24 mouse cellular contexts compared by ENCODE assay signal in the genomic region with DNA sequence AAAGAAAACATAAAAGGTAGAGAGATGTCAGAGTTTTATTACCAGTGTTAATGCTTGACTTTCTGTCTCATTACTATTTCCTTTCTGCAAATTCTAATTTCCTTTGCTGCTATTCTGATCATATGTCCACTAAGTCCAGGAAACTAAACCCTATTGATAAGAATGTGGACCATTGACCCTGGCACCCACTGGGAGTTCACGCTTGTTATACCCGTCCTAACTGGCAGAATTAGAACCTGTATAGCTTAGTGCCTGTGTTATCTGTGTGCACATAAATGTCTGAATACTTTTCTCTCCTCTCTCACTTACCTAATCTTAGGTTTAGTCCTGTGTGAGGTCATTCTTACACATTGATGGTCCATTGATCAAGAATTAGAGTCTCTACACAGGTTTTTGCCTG.
DNase-seq lines count a peak whose midpoint lies in the region; ATAC-seq and TF ChIP-seq lines count a peak whose summit lies in the region.
"Had no signal": no experiment of that assay in that cellular context is flagged by ENCODE, and none has a peak within 500 bp of the region (broad histone marks: within the 10 kb centered on the region; RNA-seq: fewer than 3 reads in every experiment).

No protein-coding gene starts in this region.

- H3K4me1 ChIP-seq in kidney, embryonic 14.5 days (ENCODE audit: control insufficient read depth, insufficient read depth, low read length), result no peaks in the 10 kb centered on the region
- no peaks in the 10 kb centered on the region for H3K4me1 ChIP-seq in kidney, embryonic 16.5 days (ENCODE audit: insufficient read depth, low read length)
- H3K4me1 ChIP-seq in kidney, adult 2 months (ENCODE audit: control insufficient read depth, insufficient read depth, low read length), result no peaks in the 10 kb centered on the region
- no peaks in the 10 kb centered on the region for H3K4me1 ChIP-seq in intestine, postnatal 0 days (replicated peaks; ENCODE audit: control insufficient read depth, insufficient read depth, low read length)
- H3K4me1 ChIP-seq: embryonic facial prominence, embryonic 10.5 days; embryonic facial prominence, embryonic 12.5 days; forebrain, embryonic 13.5 days; forebrain, embryonic 15.5 days had no signal

- no peak for TF ChIP-seq CTCF in kidney, adult 2 months (conservative IDR thresholded peaks at IDR 0.05; ENCODE audit: insufficient read depth, insufficient read length, low read depth, low read length)
- no peak for TF ChIP-seq CTCF in intestine, postnatal 0 days (IDR thresholded peaks at IDR 0.05; ENCODE audit: low read depth)

- H3K4me2 ChIP-seq in kidney, embryonic 14.5 days (replicated peaks; ENCODE audit: low read depth, low read length), result no peak overlapping the region
- H3K4me2 ChIP-seq in kidney, embryonic 16.5 days (replicated peaks; ENCODE audit: low read depth, low read length), result no peak overlapping the region
- H3K4me2 ChIP-seq in intestine, postnatal 0 days (replicated peaks; ENCODE audit: low read depth), result no peak overlapping the region
- H3K4me2 ChIP-seq: embryonic facial prominence, embryonic 12.5 days; forebrain, embryonic 13.5 days; forebrain, embryonic 15.5 days had no signal

- H3K4me3 ChIP-seq in kidney, embryonic 14.5 days (ENCODE audit: low read length), result no peak overlapping the region
- no peak overlapping the region for H3K4me3 ChIP-seq in kidney, embryonic 16.5 days (ENCODE audit: low read length)
- no peak overlapping the region for H3K4me3 ChIP-seq in kidney, adult 2 months (ENCODE audit: insufficient read depth, low read depth, low read length)
- H3K4me3 ChIP-seq in intestine, postnatal 0 days (ENCODE audit: low read depth, low read length), result no peak overlapping the region
- H3K4me3 ChIP-seq: embryonic facial prominence, embryonic 10.5 days; embryonic facial prominence, embryonic 12.5 days; forebrain, embryonic 13.5 days; forebrain, embryonic 15.5 days had no signal

- peak overlapping the region; percentile 7; the same call in 1 of the 2 replicates for H3K27ac ChIP-seq in kidney, embryonic 14.5 days (ENCODE audit: low read depth, low read length)
- peak overlapping the region; percentile 69; the same call in 1 of the 2 replicates for H3K27ac ChIP-seq in kidney, embryonic 16.5 days (ENCODE audit: low read length)
- H3K27ac ChIP-seq in kidney, adult 2 months (ENCODE audit: insufficient read depth, low read depth, low read length), result no peak overlapping the region
- H3K27ac ChIP-seq in intestine, postnatal 0 days (ENCODE audit: low read depth, low read length), result no peak overlapping the region
- H3K27ac ChIP-seq: embryonic facial prominence, embryonic 10.5 days; embryonic facial prominence, embryonic 12.5 days; forebrain, embryonic 13.5 days; forebrain, embryonic 15.5 days had no signal

- H3K27me3 ChIP-seq in kidney, embryonic 14.5 days (ENCODE audit: control insufficient read depth, insufficient read depth, low read length), result no peaks in the 10 kb centered on the region
- no peaks in the 10 kb centered on the region for H3K27me3 ChIP-seq in kidney, embryonic 16.5 days (ENCODE audit: insufficient read depth, low read length)
- H3K27me3 ChIP-seq in kidney, adult 2 months (replicated peaks; ENCODE audit: control insufficient read depth, insufficient read depth, low read length), result no peaks in the 10 kb centered on the region
- H3K27me3 ChIP-seq in intestine, postnatal 0 days (replicated peaks; ENCODE audit: control insufficient read depth, insufficient read depth, low read length), result no peaks in the 10 kb centered on the region
- H3K27me3 ChIP-seq: CH12.LX; embryonic facial prominence, embryonic 12.5 days; forebrain, embryonic 13.5 days; forebrain, embryonic 15.5 days; Patski had no signal

- no peak overlapping the region for H3K9ac ChIP-seq in kidney, embryonic 14.5 days (ENCODE audit: low read depth, low read length)
- no peak overlapping the region for H3K9ac ChIP-seq in kidney, embryonic 16.5 days (replicated peaks; ENCODE audit: low read length)
- no peak overlapping the region for H3K9ac ChIP-seq in intestine, postnatal 0 days (ENCODE audit: low read depth, low read length)
- H3K9ac ChIP-seq: embryonic facial prominence, embryonic 12.5 days; forebrain, embryonic 13.5 days; forebrain, embryonic 15.5 days had no signal

- 64% methylated on average over 2 of the region's 2 CpGs for WGBS in kidney, embryonic 14.5 days
- WGBS in kidney, embryonic 16.5 days, result 71% methylated on average over 2 of the region's 2 CpGs
- WGBS in kidney, adult 2 months, result 74% methylated on average over 2 of the region's 2 CpGs
- WGBS in intestine, postnatal 0 days, result 56% methylated on average over 2 of the region's 2 CpGs

- no peaks in the 10 kb centered on the region for H3K36me3 ChIP-seq in kidney, embryonic 14.5 days (ENCODE audit: control insufficient read depth, insufficient read depth, low read length)
- no peaks in the 10 kb centered on the region for H3K36me3 ChIP-seq in kidney, embryonic 16.5 days (ENCODE audit: insufficient read depth, low read length)
- H3K36me3 ChIP-seq in kidney, adult 2 months (ENCODE audit: control insufficient read depth, insufficient read depth, low read length), result no peaks in the 10 kb centered on the region
- no peaks in the 10 kb centered on the region for H3K36me3 ChIP-seq in intestine, postnatal 0 days (ENCODE audit: control insufficient read depth, insufficient read depth)
- H3K36me3 ChIP-seq: embryonic facial prominence, embryonic 10.5 days; embryonic facial prominence, embryonic 12.5 days; forebrain, embryonic 15.5 days; G1E had no signal

- no peak for TF ChIP-seq POLR2A in kidney, adult 2 months (IDR thresholded peaks at IDR 0.05; ENCODE audit: low read depth, low read length)

- no peak for ATAC-seq in kidney, embryonic 14.5 days (ENCODE audit: low FRiP score, low TSS enrichment)
- ATAC-seq in kidney, embryonic 16.5 days (ENCODE audit: low FRiP score, low TSS enrichment), result no peak
- ATAC-seq in intestine, postnatal 0 days, result peak; percentile 81
- ATAC-seq: activated CD4-positive, CD25-positive, alpha-beta regulatory T cell, adult 4 months; CD4-positive, CD25-positive, alpha-beta regulatory T cell, adult 4 months; forebrain, embryonic 13.5 days; forebrain, embryonic 15.5 days; Patski had no signal

- no peaks in the 10 kb centered on the region for H3K9me3 ChIP-seq in kidney, embryonic 14.5 days (ENCODE audit: control insufficient read depth, low read length)
- no peaks in the 10 kb centered on the region for H3K9me3 ChIP-seq in kidney, embryonic 16.5 days (ENCODE audit: low read length)
- no peaks in the 10 kb centered on the region for H3K9me3 ChIP-seq in intestine, postnatal 0 days (ENCODE audit: control insufficient read depth)
- H3K9me3 ChIP-seq: embryonic facial prominence, embryonic 10.5 days; embryonic facial prominence, embryonic 12.5 days; forebrain, embryonic 13.5 days; forebrain, embryonic 15.5 days; G1E had no signal

- DNase-seq in kidney, postnatal 25 days, result no peak
- no peak for DNase-seq in kidney, adult 2 months
- no peak for DNase-seq in ovary, adult 18-20 months (ENCODE audit: low spot score)
- DNase-seq: adrenal gland, adult 8-10 months; adrenal gland, postnatal 14 days; adrenal gland, postnatal 36 days; B cell, adult 2 months; cerebellum, adult 11-12 months; cerebellum, adult 2 months; cerebellum, adult 9-10 months; cerebellum, postnatal 10 days; cerebellum, postnatal 25 days had no signal

Comparison
In these comparisons a context has a peak if more than half of its experiments do, and no peak if none do; other contexts are left out.
1. H3K27ac ChIP-seq: peak in kidney, embryonic 14.5 days (single experiment) and kidney, embryonic 16.5 days (single experiment); none in kidney, adult 2 months (single experiment) and intestine, postnatal 0 days (single experiment).